Mouse (Mus musculus) retina, postnatal 1 day (tissue): Measurements from ENCODE around the gene Sox6.

ENCODE experiments used
- DNase-seq: peaks from one replicate; pipeline ENCODE4 v3.0.0-alpha.2; 2012

Sox6 gene

DNA sequence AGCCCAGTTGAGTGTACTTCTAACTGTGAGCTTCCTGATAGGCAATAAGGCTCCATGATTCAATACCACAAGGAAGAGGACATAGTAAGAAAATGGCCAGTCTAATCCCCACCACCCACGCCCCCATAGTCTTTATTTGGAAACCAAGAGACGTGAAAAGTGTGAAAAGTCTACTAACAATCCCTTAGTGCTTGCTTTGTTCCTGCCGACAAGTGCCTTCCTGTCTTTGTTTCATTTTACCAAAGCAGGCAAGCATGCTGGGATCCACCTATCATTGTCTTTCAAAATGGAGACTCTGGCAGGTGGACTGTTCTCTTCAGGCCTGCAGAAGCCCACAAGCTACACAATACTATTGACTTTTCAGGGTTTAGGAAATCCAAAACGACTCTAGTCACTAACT, 495.0 kb downstream of the Sox6 start:
- no peak for DNase-seq

DNA sequence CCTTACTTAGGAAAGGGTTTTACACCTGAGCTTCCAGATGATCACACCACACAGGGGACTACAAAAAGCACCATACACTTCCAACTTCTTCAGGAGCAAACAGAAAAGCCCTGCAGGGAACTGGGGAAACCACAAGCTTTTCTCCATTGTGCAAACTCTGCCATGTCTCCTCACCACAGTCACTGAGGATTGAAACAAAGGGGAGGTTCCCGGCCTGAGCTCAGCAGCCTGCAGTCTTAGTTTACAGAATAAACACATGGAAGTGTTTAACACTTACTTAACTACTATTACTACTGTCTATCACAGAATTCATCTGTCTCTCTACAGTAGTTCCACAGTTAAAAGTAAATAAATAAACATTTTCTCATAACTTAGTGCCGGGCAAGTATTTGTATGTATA, 498.3 kb downstream of the Sox6 start:
- no peak for DNase-seq

DNA sequence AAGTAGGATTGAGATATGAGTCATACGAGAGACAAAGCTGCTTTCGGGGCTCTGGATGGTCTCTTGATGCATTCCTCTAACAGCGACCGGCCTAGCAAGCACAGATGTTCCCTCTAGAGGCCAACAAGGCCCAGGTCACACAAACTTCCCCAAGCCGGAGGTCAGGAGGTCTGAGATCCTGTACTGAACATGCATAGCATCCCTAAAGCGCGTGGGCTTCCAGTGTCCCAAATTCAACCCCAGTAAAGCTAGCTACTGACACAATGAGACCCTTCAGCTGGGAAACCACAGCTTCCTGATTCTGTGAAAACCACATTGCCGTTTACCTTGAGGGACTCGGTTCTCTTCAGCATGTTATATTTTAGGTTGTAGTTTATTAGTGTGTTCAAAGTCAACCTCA, 499.6 kb downstream of the Sox6 start:
- DNase-seq, result no peak

DNA sequence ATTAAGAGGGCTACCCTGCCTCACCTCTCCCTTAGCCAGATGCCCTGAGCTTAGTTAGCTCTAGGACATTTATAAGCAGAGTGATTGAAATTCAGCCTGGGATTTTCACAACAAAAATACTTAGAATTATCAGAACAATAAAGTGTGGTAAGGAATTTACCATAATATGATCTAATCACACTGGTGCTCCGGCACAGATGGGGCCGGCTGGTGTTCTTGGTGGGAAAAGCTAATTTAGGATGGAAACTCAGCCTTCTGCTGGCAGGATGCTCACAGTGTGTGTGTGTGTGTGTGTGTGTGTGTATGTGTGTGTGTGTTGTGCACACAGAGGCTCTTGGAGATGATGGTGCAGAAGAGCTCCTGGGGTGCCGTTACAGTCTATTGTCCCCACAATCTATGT, 501.0 kb downstream of the Sox6 start:
- DNase-seq, result no peak

DNA sequence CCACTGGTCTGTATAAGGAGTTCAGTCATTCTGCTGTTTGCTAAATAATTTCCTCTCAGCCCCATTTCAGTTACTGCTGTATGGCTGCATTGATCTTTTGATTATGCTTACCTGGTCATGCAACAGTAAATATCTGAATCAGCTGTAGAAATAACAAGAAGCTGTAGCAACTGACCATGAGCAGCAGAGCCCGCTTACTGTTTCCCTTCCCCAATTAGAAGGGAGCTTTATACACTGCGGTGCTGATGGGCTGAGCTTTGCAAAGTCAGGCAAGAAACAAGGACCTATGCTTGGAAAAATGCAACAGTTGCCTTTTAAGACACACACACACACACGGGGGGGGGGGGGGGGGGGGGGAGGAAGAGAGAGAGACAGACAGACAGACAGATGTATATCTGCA, 502.1 kb downstream of the Sox6 start:
- no peak for DNase-seq

DNA sequence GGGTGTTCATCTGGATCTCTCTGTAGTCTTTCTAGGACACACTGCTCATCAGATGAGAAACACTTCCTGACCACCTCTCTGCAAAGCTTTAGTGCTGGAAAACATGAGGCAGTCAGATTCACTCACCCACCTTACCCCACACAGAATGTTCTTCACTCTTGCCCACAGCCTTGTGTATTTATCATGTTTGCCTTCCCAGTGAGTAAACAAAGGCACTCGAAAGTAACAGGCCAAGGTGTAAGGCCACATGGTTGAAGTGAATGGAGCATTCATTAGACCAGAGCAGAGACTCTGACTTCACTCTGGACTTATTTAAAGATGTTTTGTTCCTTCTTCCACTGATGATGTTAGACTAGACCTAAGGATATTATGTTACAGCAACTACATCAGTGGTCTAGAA, 506.7 kb downstream of the Sox6 start:
- no peak for DNase-seq

- no peak for DNase-seq
These were observed 507.4 kb downstream of the Sox6 start for GRCm38 (mm10) chr7:115531217-115531616.

- no peak for DNase-seq
These were observed 520.9 kb downstream of the Sox6 start for GRCm38 (mm10) chr7:115517701-115518100.

DNA sequence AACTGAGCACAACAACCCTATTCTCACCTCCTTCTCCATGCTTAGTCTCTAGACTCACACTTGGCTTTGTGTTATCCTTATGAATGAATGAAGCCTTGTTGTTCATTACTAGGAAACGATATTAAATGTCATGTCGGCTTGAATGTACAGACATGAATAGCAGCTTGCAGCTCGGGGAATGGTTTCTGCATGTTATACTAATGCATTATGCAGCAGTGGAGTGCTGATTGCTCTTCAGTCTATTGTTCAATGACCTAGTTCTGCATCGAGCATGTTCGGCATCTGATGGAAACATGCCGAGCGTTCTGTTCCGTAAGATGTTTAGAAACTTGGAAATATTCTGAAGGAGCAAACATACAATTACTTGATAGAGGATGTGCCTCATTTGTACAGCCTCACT, 524.9 kb downstream of the Sox6 start:
- DNase-seq, result peak; percentile 83

DNA sequence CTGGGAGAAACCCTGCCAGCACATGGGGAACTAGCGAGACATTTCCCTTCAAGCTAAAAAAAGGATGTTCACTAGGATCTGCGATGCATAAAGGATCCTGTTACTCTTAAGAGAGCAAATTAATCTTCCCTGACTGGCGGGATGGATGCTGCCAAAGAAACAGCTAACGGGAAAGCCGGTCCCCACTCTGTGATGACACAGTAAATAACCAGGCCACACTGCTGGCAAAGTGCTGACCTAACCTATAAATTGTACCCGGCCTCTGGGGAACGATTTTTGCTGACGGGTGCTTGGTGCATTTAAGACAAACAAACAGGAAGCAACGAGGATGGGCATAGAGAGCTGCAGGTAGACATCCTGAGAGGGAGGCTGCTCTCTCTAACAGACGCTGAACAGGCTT, 526.8 kb downstream of the Sox6 start:
- peak; percentile 44 for DNase-seq

GRCm38 (mm10) chr7:115511091-115511490, 527.5 kb downstream of the Sox6 start:
- DNase-seq, result no peak

GRCm38 (mm10) chr7:115510045-115510444, 528.6 kb downstream of the Sox6 start:
- DNase-seq, result no peak

- DNase-seq, result no peak
These were observed 532.2 kb downstream of the Sox6 start for GRCm38 (mm10) chr7:115506385-115506784.

DNA sequence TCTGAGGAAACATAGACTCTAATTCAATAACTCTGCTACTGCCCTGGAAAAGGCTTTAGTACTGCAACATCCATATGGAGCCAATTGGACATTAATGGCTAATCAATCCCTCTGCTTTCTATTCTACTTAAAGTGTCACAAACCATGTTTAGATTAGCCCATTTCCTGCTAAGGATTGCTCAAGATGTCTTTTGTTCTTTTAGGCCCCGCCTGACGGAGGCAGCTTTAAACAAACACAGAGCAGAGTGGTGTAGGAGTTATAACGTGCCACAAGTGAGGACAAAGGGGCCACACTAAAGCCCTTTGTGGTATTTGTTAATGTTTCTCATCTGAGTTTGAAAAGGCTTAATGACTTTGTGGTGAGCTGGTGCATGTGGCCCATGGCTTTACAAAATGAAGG, 537.1 kb downstream of the Sox6 start:
- no peak for DNase-seq

- no peak for DNase-seq
These were observed 537.8 kb downstream of the Sox6 start for GRCm38 (mm10) chr7:115500825-115501224.

GRCm38 (mm10) chr7:115500170-115500569, 538.4 kb downstream of the Sox6 start:
- DNase-seq, result no peak

DNA sequence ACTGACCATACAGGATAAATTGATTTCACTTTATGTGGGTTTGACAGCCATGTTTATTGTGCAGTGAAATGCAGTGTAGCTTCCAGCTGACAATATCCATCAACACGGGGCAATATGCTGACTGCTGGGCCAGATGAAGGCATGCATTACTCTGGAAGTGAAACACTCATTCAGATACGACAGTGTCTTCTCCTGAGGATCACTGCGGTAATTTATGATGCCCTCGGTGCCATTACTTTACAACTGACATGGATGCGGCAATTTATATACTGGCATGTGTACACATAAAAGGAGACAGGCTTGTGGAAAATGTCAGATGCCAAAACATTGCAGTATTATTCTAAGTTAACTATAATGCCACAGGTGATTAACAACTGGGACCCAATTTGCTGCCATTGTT, 546.9 kb downstream of the Sox6 start:
- DNase-seq, result no peak

DNA sequence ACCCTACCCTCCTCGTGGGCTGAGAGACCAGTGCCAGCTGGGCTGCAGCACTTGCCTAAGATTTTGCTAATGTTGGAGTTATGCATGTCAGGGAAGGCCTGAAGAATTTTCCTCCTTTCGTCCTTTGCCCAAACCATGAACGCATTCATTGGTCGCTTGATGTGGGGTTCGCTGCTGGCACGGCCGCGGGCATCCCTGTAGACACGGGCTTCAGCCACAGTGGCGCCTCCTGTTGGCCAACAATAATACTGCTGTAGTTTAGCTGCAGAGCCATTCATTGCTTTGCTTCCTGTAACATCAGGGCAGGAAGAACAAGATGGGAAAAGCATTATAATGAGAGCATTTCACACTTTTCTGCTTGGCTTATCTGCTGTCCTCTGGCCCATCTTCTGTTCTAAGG, 549.0 kb downstream of the Sox6 start:
- no peak for DNase-seq

DNA sequence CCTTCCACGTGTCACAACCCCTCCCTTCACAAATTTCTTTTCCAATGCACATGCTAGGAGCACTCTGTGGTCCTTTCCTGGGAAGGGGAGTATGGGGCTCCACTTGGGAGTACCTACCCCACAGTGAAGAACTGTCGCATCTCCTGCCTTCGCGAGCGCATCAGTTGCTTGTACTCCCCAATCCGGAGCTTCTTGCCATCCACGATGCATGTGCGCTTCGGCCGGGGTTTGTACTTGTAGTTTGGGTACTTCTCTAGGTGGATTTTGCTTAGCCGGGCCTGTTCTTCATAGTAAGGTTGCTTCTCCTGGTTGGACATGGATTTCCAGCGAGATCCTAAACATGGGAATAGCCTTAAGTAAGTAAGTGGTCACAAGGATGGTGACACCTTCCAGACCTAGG, 552.2 kb downstream of the Sox6 start:
- DNase-seq, result no peak

DNA sequence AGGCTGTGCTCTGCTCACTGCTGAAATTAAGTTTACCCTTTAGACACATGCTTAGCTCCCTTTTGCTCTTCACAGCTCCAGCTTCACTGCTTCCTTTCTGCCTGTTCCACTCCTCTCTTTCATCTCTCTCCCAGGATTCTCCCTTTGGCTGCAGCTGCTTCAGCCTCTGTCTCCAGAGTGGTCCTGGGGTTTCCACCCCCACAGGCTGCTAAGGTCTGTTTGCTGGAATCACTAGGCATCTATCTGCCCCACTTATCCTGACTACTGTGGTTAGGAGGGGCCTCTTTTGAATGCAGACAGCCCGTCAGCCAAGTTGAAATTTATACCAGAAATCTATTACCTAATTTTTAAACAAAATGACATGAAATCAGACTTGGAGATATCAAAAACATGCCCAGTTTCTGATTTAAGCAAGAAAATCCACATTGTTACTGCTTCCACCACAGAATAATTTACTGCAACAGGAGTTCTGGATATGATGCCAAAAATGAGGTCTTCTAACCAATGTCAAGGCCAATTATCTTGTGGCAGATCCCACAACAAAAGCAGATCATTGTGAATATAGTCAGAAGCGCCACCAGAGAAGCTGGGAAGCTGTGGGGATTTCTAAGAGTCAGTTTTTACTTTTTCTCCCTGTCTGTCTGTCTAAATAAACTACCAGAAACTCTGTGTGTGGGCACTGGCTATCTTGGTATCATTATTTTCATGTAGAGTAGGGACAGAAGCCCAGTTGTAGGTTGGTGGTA, 552.8 kb downstream of the Sox6 start:
- DNase-seq, result peak; percentile 35

- DNase-seq, result no peak
These were observed 560.8 kb downstream of the Sox6 start for GRCm38 (mm10) chr7:115477763-115478162.

DNA sequence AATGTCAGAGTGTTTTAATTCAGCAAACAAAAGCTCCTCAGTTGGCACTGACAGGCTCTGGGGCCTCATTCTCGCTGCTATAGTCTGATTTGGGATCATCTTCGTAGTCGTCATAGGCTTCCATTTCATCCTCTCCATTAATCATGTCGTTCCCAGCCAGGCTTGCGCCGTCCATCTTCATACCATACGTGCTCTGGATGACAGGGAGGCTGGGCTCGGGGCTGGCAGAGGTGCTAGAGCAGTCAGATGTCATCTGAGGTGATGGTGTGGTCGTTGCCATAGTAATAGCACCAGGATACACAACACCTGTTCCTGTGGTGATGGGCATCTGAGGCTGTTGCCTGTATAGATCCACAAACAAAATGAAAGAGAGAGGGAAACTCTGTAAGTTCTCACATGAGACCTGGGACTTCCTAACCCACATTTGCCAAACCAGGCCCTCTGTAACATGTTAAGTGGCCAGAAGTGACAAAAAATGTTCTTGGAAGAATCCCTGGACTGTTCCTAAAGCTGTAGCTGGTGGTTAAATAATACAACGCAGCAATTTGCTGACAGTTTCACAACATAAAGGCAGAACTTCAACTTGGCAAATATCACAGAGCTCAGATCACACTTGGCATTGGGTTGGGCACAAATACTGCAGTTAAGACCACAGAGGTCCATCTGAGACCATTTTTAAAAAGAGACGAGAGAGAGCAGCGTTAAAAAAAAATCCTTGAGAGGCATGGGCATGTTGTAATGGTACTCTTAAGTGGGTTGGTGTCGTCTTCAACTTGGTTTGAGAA, 561.5 kb downstream of the Sox6 start:
- DNase-seq, result no peak

DNA sequence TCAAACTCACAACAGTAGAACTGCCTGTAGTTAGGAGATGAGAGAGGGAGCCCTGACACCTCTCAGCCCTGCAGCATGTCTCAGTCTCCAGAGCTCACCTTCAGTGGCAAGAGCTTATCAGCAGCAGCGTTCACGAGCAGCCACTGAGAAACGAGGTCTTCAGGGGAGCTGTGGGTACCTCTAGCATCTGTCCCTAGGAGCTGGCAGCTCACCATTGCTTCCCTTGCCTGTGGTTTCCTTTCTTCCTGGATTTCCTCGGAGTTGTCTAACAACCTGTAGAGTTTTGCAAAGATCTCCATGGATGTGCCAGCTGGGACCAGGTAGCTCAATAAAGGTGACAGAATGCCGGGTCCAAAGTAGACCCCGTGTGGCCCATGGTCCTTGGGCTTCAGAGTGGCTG, 563.4 kb downstream of the Sox6 start:
- DNase-seq, result no peak

DNA sequence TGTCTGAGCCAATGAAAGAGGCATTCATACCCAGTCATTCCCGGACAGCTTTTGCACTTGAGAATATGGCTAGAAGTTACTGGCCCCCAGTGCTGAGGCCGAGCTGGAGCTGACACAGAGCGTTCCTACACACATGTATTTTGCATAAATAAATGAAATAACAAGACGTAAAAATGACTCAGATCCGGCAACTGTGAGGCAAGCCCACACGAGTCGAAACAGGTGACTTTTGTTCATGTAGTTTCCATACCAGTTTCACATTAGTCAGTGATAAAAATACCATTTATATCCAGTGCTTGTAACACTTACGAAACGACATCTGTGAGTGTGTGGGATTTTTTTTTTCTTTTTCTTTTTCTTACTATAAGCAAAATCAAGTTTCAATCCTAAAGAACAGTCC, 564.5 kb downstream of the Sox6 start:
- DNase-seq, result no peak

GRCm38 (mm10) chr7:115472850-115473249, 565.7 kb downstream of the Sox6 start:
- no peak for DNase-seq
